ENCODE assay signal across 10 mouse cellular contexts in genomic region chr6:144154892-144155424, GRCm38 (mm10).
A peak's percentile ranks its signal among the peaks of the same experiment; 100 is the strongest.
DNase-seq lines count a peak whose midpoint lies in the region; ATAC-seq and TF ChIP-seq lines count a peak whose summit lies in the region.
"Had no signal": no experiment of that assay in that cellular context is flagged by ENCODE, and none has a peak within 500 bp of the region (broad histone marks: within the 10 kb centered on the region; RNA-seq: fewer than 3 reads in every experiment).

No protein-coding gene starts in this region.

- no peak for TF ChIP-seq POLR2A in cerebellum, adult 2 months (IDR thresholded peaks at IDR 0.05; ENCODE audit: borderline replicate concordance, insufficient read depth, low read length)

- no peaks in the 10 kb centered on the region for H3K27me3 ChIP-seq in cerebellum, adult 2 months (ENCODE audit: control insufficient read depth, insufficient read depth, low read length)
- no peaks in the 10 kb centered on the region for H3K27me3 ChIP-seq in embryonic facial prominence, embryonic 14.5 days (replicated peaks; ENCODE audit: control insufficient read depth, insufficient read depth, low read length)
- no peaks in the 10 kb centered on the region for H3K27me3 ChIP-seq in neural tube, embryonic 11.5 days (ENCODE audit: control insufficient read depth, insufficient read depth, low read length)
- H3K27me3 ChIP-seq: Patski had no signal

- 19% methylated on average over 9 of the region's 9 CpGs for WGBS in cerebellum, adult 2 months
- 56% methylated on average over 9 of the region's 9 CpGs for WGBS in embryonic facial prominence, embryonic 14.5 days
- WGBS in neural tube, embryonic 11.5 days: 26% methylated on average over 9 of the region's 9 CpGs

- no peak overlapping the region for H3K27ac ChIP-seq in cerebellum, adult 2 months (ENCODE audit: insufficient read depth, low read length)
- H3K27ac ChIP-seq in embryonic facial prominence, embryonic 14.5 days (replicated peaks; ENCODE audit: low read depth, low read length): 0 out of 2 replicates have a peak overlapping the region, but pooled peaks have one; percentile 33
- peak overlapping the region; percentile 21; the same call in 1 of the 2 replicates for H3K27ac ChIP-seq in neural tube, embryonic 11.5 days (ENCODE audit: low read depth, low read length)

- peak; percentile 38 to 52 for DNase-seq in cerebellum, adult 2 months
- peak; percentile 41 for DNase-seq in embryonic facial prominence, embryonic 14.5 days (ENCODE audit: low spot score)
- peak; percentile 72 for DNase-seq in layer of hippocampus, adult 9-11 months
- DNase-seq in neural tube, embryonic 11.5 days (ENCODE audit: low spot score): peak; percentile 55
- no peak for DNase-seq in urinary bladder, postnatal 14 days (ENCODE audit: low spot score)
- no peak for DNase-seq in thymus, postnatal 14 days
- no peak for DNase-seq in ovary, postnatal 14 days (ENCODE audit: low spot score)
- DNase-seq: lung, embryonic 14.5 days had no signal

- H3K9ac ChIP-seq in embryonic facial prominence, embryonic 14.5 days (ENCODE audit: low read depth, low read length): no peak overlapping the region
- no peak overlapping the region for H3K9ac ChIP-seq in neural tube, embryonic 11.5 days (ENCODE audit: low read length)
- H3K9ac ChIP-seq: lung, embryonic 14.5 days had no signal

- H3K4me3 ChIP-seq in cerebellum, adult 2 months (replicated peaks; ENCODE audit: insufficient read depth, low read depth, low read length): peak overlapping the region; percentile 39
- H3K4me3 ChIP-seq in embryonic facial prominence, embryonic 14.5 days (ENCODE audit: low read depth, low read length): no peak overlapping the region
- H3K4me3 ChIP-seq in neural tube, embryonic 11.5 days (ENCODE audit: low read depth, low read length): no peak overlapping the region

- no peak overlapping the region for H3K4me2 ChIP-seq in embryonic facial prominence, embryonic 14.5 days (ENCODE audit: low read depth, low read length)
- no peak overlapping the region for H3K4me2 ChIP-seq in neural tube, embryonic 11.5 days (ENCODE audit: low read depth)
- H3K4me2 ChIP-seq: lung, embryonic 14.5 days had no signal

- no peaks in the 10 kb centered on the region; the same call in 1 of the 2 replicates for H3K4me1 ChIP-seq in cerebellum, adult 2 months (ENCODE audit: control insufficient read depth, insufficient read depth, low read length)
- H3K4me1 ChIP-seq in embryonic facial prominence, embryonic 14.5 days (ENCODE audit: control insufficient read depth, insufficient read depth, low read length): no peaks in the 10 kb centered on the region
- H3K4me1 ChIP-seq in neural tube, embryonic 11.5 days (ENCODE audit: control insufficient read depth, insufficient read depth, low read length): peaks cover 13% of the 10 kb centered on the region

- H3K9me3 ChIP-seq in embryonic facial prominence, embryonic 14.5 days (ENCODE audit: control insufficient read depth, low read length): no peaks in the 10 kb centered on the region
- H3K9me3 ChIP-seq in neural tube, embryonic 11.5 days (ENCODE audit: control insufficient read depth, low read length): no peaks in the 10 kb centered on the region

- no peak for TF ChIP-seq CTCF in cerebellum, adult 2 months (IDR thresholded peaks at IDR 0.05; ENCODE audit: borderline replicate concordance, insufficient read depth, low read depth, low read length)

- peak; percentile 75 for ATAC-seq in embryonic facial prominence, embryonic 14.5 days (ENCODE audit: low read depth)
- peak; percentile 78 for ATAC-seq in neural tube, embryonic 11.5 days (ENCODE audit: insufficient read depth, low FRiP score, low TSS enrichment)
- no peak for ATAC-seq in megakaryocyte progenitor cell, adult 5-6 weeks (replicated peaks; ENCODE audit: poor library complexity)
- ATAC-seq: Patski had no signal

- H3K36me3 ChIP-seq in embryonic facial prominence, embryonic 14.5 days (ENCODE audit: control insufficient read depth, insufficient read depth, low read length): no peaks in the 10 kb centered on the region
- no peaks in the 10 kb centered on the region for H3K36me3 ChIP-seq in neural tube, embryonic 11.5 days (ENCODE audit: control insufficient read depth, insufficient read depth, low read length)

Comparison
In these comparisons a context has a peak if more than half of its experiments do, and no peak if none do; other contexts are left out.
1. DNase-seq: peak in cerebellum, adult 2 months (2 of 2), embryonic facial prominence, embryonic 14.5 days (single experiment), layer of hippocampus, adult 9-11 months (single experiment) and neural tube, embryonic 11.5 days (single experiment); none in urinary bladder, postnatal 14 days (single experiment), thymus, postnatal 14 days (single experiment) and ovary, postnatal 14 days (single experiment).